Mouse (Mus musculus) embryonic facial prominence, embryonic 12.5 days (tissue): ENCODE measurements around the gene Jakmip3. TPM values are rescaled to one million over a fixed set of nuclear protein-coding genes. Genes with fewer than 3 reads are reported as not detected.

Experiments
- ATAC-seq: fragments of 200-750 bp; cut with Nextera tagmentation; 2 replicates; pipeline ENCODE4 v1.8.0; 2017; ENCODE audit not compliant: insufficient number of reproducible peaks, insufficient read depth, low FRiP score, low TSS enrichment
- H3K27ac ChIP-seq: fragments of 300-500 bp; sonication (generic); 2 replicates; pipeline ENCODE4 v1.5.1; 2016; ENCODE audit warnings: mild to moderate bottlenecking
- H3K27me3 ChIP-seq: fragments of 300-500 bp; sonication (generic); 2 replicates; pipeline ENCODE4 v1.6.1; 2016; ENCODE audit warnings: mild to moderate bottlenecking, moderate library complexity
- H3K36me3 ChIP-seq: fragments of 300-500 bp; sonication (generic); 2 replicates; pipeline ENCODE4 v1.6.1; 2016; ENCODE audit warnings: mild to moderate bottlenecking
- H3K4me1 ChIP-seq: fragments of 300-500 bp; sonication (generic); 2 replicates; pipeline ENCODE4 v1.6.1; 2016
- H3K4me2 ChIP-seq: fragments of 300-500 bp; sonication (generic); replicated peaks from 2 replicates; pipeline ENCODE4 v1.6.1; 2016; ENCODE audit warnings: mild to moderate bottlenecking, moderate library complexity
- H3K4me3 ChIP-seq: fragments of 300-500 bp; sonication (generic); 2 replicates; pipeline ENCODE4 v1.5.1; 2016; ENCODE audit warnings: mild to moderate bottlenecking
- H3K9ac ChIP-seq: fragments of 300-500 bp; sonication (generic); 2 replicates; pipeline ENCODE4 v1.6.1; 2016; ENCODE audit warnings: mild to moderate bottlenecking, moderate library complexity
- H3K9me3 ChIP-seq: fragments of 300-500 bp; sonication (generic); 2 replicates; pipeline ENCODE4 v1.6.1; 2016; ENCODE audit warnings: mild to moderate bottlenecking, moderate library complexity
- WGBS: fragments of 180-500 bp; shearing (Covaris S2); methylation state at CpG from one replicate; pipeline ENCODE4 v1.1.7; 2016; 5-methylcytosine and 5-hydroxymethylcytosine counted together
- polyA plus RNA-seq: library from polyadenylated mRNA; unstranded; fragments of >200 nt; fragmentation: Nextera tagmentation; extraction: Ambion mirVana; gene quantifications from 2 replicates; pipeline ENCODE4 v1.2.1, GENCODE M21; 2016

Jakmip3 gene
- polyA plus RNA-seq, 1 experiment from 2014 or later = 0.67 TPM

DNA sequence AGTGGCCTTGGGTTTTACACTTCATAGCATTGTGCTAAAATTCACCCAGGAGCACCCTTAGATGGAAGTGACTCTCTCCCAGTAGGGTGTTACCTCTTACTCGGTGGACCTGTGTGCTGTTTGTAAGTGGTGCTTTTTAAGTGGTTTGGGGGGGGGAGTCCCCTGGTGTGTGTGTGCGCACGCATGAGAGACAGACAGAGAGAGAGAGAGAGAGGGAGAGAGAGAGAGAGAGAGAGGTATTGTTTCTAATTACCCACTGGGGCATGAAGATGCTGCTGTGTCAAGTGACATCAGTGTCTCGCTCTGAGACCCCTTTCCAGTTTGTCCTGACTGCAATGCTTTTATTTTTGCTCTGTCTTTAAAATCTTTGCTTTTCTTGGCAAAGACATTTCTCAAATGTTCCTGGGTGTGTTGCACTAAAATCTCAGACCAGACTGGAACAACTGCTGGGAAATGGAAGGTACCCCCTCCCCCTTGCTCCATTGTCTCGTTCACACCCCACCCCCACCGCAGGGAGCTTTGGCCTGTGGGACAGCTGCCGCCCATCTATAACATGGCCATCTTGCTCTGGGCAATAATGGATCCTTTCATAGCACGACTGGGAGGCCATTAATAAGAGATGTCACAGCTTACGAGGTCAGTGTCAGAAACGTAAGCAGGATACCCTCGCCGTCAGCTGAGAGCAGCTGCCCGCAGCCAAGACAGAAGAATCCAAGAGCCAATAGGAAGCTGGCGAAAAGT is 134.7 kb downstream of the Jakmip3 start:
- Histone ChIP-seq H3K27me3 (no peaks in the 10 kb centered on the region), H3K36me3 (no peaks in the 10 kb centered on the region), H3K9me3 (no peaks in the 10 kb centered on the region), H3K4me3 (no peak overlapping the region), H3K27ac (no peak overlapping the region), H3K4me1 (peaks cover 15% of the 10 kb centered on the region; the same call in 1 of the 2 replicates), H3K4me2 (no peak overlapping the region), H3K9ac (no peak overlapping the region)
- ATAC-seq = no peak
- 41% methylated on average over 14 of the region's 14 CpGs for WGBS

DNA sequence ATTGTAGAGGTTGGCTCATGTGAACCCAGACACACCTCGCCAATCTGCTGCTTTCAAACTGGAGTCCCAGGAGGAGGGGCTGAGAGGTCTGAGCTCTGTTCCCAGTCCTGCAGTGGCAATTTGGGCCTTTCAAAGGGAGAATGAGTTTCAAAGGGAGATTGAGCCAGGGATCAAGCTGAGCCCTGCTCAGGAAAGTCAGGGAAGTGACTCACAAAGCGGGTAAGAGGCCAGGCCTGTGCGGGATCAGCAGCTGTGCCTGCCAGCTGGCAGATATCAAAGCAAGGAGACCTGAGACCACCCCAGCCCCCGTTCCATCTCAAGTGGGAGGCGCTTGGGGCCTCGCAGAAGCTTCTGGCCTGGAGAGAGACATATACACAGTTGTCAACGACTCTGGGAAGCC is 136.8 kb downstream of the Jakmip3 start:
- H3K27ac ChIP-seq = peak overlapping the region; percentile 46
- peaks cover 15% of the 10 kb centered on the region; the same call in 1 of the 2 replicates for H3K4me1 ChIP-seq
- WGBS = 21% methylated on average over 7 of the region's 7 CpGs
- H3K4me2 ChIP-seq = no peak overlapping the region
- no peak overlapping the region for H3K4me3 ChIP-seq
- no peak overlapping the region for H3K9ac ChIP-seq
- H3K27me3 ChIP-seq = no peaks in the 10 kb centered on the region
- H3K9me3 ChIP-seq = peaks cover 3% of the 10 kb centered on the region; the same call in 1 of the 2 replicates
- ATAC-seq = no peak
- no peaks in the 10 kb centered on the region for H3K36me3 ChIP-seq

DNA sequence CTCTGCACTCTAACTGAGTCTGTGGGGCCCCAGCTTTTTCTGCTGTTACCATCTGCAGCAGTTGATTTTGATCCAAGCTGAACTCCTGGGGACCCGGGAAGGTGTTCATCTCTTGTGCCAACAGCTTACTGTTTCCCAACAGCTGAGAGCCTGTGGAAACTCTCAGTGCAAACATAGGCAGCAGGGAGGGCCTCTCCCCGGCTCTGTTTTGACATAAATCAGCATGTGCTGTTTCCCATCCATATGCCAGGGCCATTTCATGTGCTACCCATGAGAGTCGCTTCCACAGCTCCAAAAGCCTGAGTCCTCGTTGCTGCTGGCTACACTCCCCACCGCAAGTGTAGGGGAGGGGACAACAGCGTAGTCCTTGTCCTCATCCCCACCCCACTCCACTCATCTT is 137.7 kb downstream of the Jakmip3 start:
- Histone ChIP-seq H3K9ac (no peak overlapping the region), H3K4me3 (no peak overlapping the region), H3K27me3 (no peaks in the 10 kb centered on the region), H3K4me2 (no peak overlapping the region), H3K9me3 (peaks cover 3% of the 10 kb centered on the region; the same call in 1 of the 2 replicates), H3K27ac (peak overlapping the region; percentile 43), H3K36me3 (no peaks in the 10 kb centered on the region), H3K4me1 (peaks cover 15% of the 10 kb centered on the region; the same call in 1 of the 2 replicates)
- WGBS = 55% methylated on average over 6 of the region's 6 CpGs
- no peak for ATAC-seq

GRCm38 (mm10) chr7:139079141-139079540 is 138.6 kb downstream of the Jakmip3 start:
- WGBS = 67% methylated on average over 7 of the region's 7 CpGs
- no peak for ATAC-seq
- Histone ChIP-seq H3K27me3 (no peaks in the 10 kb centered on the region), H3K36me3 (no peaks in the 10 kb centered on the region), H3K4me3 (no peak overlapping the region), H3K9ac (no peak overlapping the region), H3K4me2 (no peak overlapping the region), H3K27ac (no peak overlapping the region), H3K9me3 (peaks cover 3% of the 10 kb centered on the region; the same call in 1 of the 2 replicates), H3K4me1 (peaks cover 15% of the 10 kb centered on the region; the same call in 1 of the 2 replicates)

DNA sequence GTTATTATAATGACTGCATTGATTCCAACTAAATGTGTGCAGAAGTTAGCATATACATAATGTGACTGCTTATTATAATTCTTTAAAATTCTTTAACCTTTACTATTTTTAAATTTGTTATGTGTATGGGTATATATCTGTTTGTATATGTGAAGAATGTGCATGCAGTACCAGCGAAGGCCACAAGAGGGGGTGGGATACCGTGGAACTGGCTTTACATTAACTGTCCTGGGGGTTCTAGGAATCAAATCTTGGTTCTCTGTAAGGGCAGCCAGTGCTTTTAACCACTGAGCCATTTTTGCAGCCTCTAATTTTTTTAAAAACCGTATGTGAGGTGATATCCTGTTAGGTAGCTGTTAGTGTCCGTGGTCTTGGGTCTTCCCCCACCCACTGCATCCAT is 140.2 kb downstream of the Jakmip3 start:
- no peak for ATAC-seq
- peaks cover 15% of the 10 kb centered on the region; the same call in 1 of the 2 replicates for H3K4me1 ChIP-seq
- no peak overlapping the region for H3K4me2 ChIP-seq
- H3K9ac ChIP-seq = no peak overlapping the region
- H3K27me3 ChIP-seq = no peaks in the 10 kb centered on the region
- H3K36me3 ChIP-seq = no peaks in the 10 kb centered on the region
- no peak overlapping the region for H3K27ac ChIP-seq
- no peak overlapping the region for H3K4me3 ChIP-seq
- WGBS = 68% methylated on average over 4 of the region's 4 CpGs
- peaks cover 3% of the 10 kb centered on the region; the same call in 1 of the 2 replicates for H3K9me3 ChIP-seq

- WGBS = 51% methylated on average over 5 of the region's 5 CpGs
- Histone ChIP-seq H3K9ac (no peak overlapping the region), H3K4me1 (peaks cover 15% of the 10 kb centered on the region; the same call in 1 of the 2 replicates), H3K4me2 (no peak overlapping the region), H3K27ac (no peak overlapping the region), H3K36me3 (no peaks in the 10 kb centered on the region), H3K27me3 (0 out of 2 replicates have a peak, but pooled peaks cover 3% of the 10 kb centered on the region), H3K4me3 (no peak overlapping the region), H3K9me3 (peaks cover 3% of the 10 kb centered on the region; the same call in 1 of the 2 replicates)
- no peak for ATAC-seq
Measured at GRCm38 (mm10) chr7:139081158-139081557, 140.6 kb downstream of the Jakmip3 start.

- no peak overlapping the region for H3K4me2 ChIP-seq
- ATAC-seq = no peak
- peaks cover 3% of the 10 kb centered on the region; the same call in 1 of the 2 replicates for H3K9me3 ChIP-seq
- WGBS = 74% methylated on average over 8 of the region's 8 CpGs
- H3K36me3 ChIP-seq = no peaks in the 10 kb centered on the region
- 0 out of 2 replicates have a peak, but pooled peaks cover 7% of the 10 kb centered on the region for H3K27me3 ChIP-seq
- H3K4me1 ChIP-seq = peaks cover 21% of the 10 kb centered on the region
- H3K27ac ChIP-seq = no peak overlapping the region
- no peak overlapping the region for H3K4me3 ChIP-seq
- H3K9ac ChIP-seq = no peak overlapping the region
Measured at GRCm38 (mm10) chr7:139082281-139082680, 141.8 kb downstream of the Jakmip3 start.

DNA sequence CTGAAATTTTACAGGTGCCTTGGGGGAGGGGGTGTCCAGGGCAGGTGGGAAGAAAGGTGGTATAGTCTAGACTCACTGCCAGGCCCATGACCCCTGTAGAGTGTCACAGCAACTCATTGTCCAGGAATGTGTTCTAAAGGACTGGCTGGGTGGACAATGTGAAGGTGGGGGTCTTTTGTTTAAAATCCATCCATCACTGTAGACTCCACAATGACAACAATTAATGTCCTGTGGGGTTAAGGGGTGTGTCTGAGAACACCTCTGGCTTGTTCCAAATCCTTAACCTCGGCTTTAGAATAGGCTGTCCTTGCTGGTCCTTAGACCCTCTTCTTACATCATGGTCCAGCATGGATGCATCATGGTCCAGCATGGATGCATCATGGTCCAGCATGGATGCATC is 143.8 kb downstream of the Jakmip3 start:
- 56% methylated on average over 1 of the region's 1 CpGs for WGBS
- Histone ChIP-seq H3K27me3 (peaks cover 14% of the 10 kb centered on the region; the same call in 1 of the 2 replicates), H3K27ac (no peak overlapping the region), H3K9ac (no peak overlapping the region), H3K4me3 (no peak overlapping the region), H3K4me2 (no peak overlapping the region), H3K36me3 (0 out of 2 replicates have a peak, but pooled peaks cover 4% of the 10 kb centered on the region), H3K4me1 (peaks cover 14% of the 10 kb centered on the region), H3K9me3 (peaks cover 3% of the 10 kb centered on the region; the same call in 1 of the 2 replicates)
- ATAC-seq = no peak

GRCm38 (mm10) chr7:139085629-139086194 is 145.2 kb downstream of the Jakmip3 start, which contains the start of gene Dpysl4:
TSS of gene Dpysl4 (plus strand) at chr7:139086001.
- peak; percentile 72 for ATAC-seq
- H3K9me3 ChIP-seq = peaks cover 2% of the 10 kb centered on the region; the same call in 1 of the 2 replicates
- no peak within 1 kb of the TSS for H3K27ac ChIP-seq
- H3K36me3 ChIP-seq = peaks cover 13% of the 10 kb centered on the region
- peaks cover 14% of the 10 kb centered on the region for H3K4me1 ChIP-seq
- H3K27me3 ChIP-seq = peaks cover 14% of the 10 kb centered on the region; the same call in 1 of the 2 replicates
- peak within 1 kb of the TSS; percentile 75 for H3K4me2 ChIP-seq
- WGBS = 7% methylated on average over 32 of the region's 32 CpGs
- peak within 1 kb of the TSS; percentile 77 for H3K9ac ChIP-seq
- H3K4me3 ChIP-seq = peak within 1 kb of the TSS; percentile 63

GRCm38 (mm10) chr7:139086195-139087158 is 145.9 kb downstream of the Jakmip3 start:
- Histone ChIP-seq H3K4me2 (peak overlapping the region; percentile 75), H3K9me3 (no peaks in the 10 kb centered on the region), H3K27ac (no peak overlapping the region), H3K4me3 (peak overlapping the region; percentile 63), H3K4me1 (peaks cover 14% of the 10 kb centered on the region), H3K9ac (peak overlapping the region; percentile 77), H3K36me3 (peaks cover 20% of the 10 kb centered on the region), H3K27me3 (peaks cover 14% of the 10 kb centered on the region; the same call in 1 of the 2 replicates)
- WGBS = 2% methylated on average over 61 of the region's 61 CpGs
- peak; percentile 47; the same call in 1 of the 2 replicates for ATAC-seq

- peaks cover 14% of the 10 kb centered on the region; the same call in 1 of the 2 replicates for H3K27me3 ChIP-seq
- no peak overlapping the region for H3K9ac ChIP-seq
Measured at GRCm38 (mm10) chr7:139087801-139088200, 147.3 kb downstream of the Jakmip3 start.

More at GRCm38 (mm10) chr7:139087801-139088200, 147.3 kb downstream of the Jakmip3 start:
- H3K4me3 ChIP-seq = no peak overlapping the region
- H3K36me3 ChIP-seq = peaks cover 30% of the 10 kb centered on the region
- 71% methylated on average over 2 of the region's 2 CpGs for WGBS
- peak overlapping the region; percentile 75; the same call in 1 of the 2 replicates for H3K4me2 ChIP-seq
- ATAC-seq = no peak
- H3K27ac ChIP-seq = no peak overlapping the region
- H3K9me3 ChIP-seq = no peaks in the 10 kb centered on the region
- peaks cover 14% of the 10 kb centered on the region for H3K4me1 ChIP-seq
